Mouse (Mus musculus) frontal cortex, postnatal 36 days (tissue): Measurements from ENCODE around the gene Gm13697.

Source experiments
- DNase-seq, 2 experiments: peaks; one replicate each; pipeline ENCODE4 v3.0.0; 2022; ENCODE audit warnings: low spot score in 2 of 2

The Gm13697 gene

DNA sequence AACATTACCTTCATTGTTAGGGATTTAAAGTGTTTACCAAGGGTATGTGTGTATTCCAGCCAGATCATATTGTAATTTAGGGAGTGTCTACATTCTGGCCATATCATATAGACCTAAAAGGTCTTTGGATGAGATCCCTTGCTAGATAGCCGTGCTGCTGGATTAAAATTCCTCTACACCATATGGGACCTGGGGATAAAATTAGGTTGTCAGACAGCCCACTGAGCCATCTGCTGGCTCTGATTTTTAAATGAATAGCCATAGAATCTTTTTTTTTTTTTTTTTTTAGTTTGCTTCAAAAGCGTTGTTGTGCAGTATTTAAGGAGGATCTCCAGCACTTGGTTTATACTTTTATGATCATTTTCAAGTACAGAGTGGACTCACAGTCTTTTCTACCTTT, 48.0 kb downstream of the Gm13697 start:
- DNase-seq: peak in 1 of 2 experiments; percentile 65

GRCm38 (mm10) chr2:84035997-84036396, 51.5 kb downstream of the Gm13697 start:
- no peak for DNase-seq
